Mouse (Mus musculus) heart, adult 2 months (tissue): ENCODE measurements around the gene Fam107b. TPM values are rescaled to one million over a fixed set of nuclear protein-coding genes. Genes with fewer than 3 reads are reported as not detected.
"Not testable (repeated sequence)": the region's sequence is repeated elsewhere in the genome, so short reads cannot be mapped to it uniquely, and the experiment has no call there.

Source experiments
- DNase-seq, 2 experiments: peaks; one replicate each; pipeline ENCODE4 v3.0.0; 2021
- H3K27ac ChIP-seq: fragments of 200-600 bp; 2 replicates; pipeline ENCODE4 v1.8.1; 2022
- H3K27me3 ChIP-seq: fragments of 200-500 bp; 2 replicates; pipeline ENCODE4 v1.6.1; 2012; ENCODE audit warnings: mild to moderate bottlenecking, low read length, inconsistent platforms, mixed read lengths; ENCODE audit not compliant: control insufficient read depth, insufficient read depth
- H3K36me3 ChIP-seq: fragments of 200-500 bp; 2 replicates; pipeline ENCODE4 v1.6.1; 2012; ENCODE audit warnings: low read length, inconsistent platforms; ENCODE audit not compliant: control insufficient read depth, insufficient read depth
- H3K4me1 ChIP-seq: fragments of 200-500 bp; 2 replicates; pipeline ENCODE4 v1.6.1; 2011; ENCODE audit warnings: low read length; ENCODE audit not compliant: control insufficient read depth, insufficient read depth
- H3K4me3 ChIP-seq: fragments of 200-600 bp; 2 replicates; pipeline ENCODE4 v1.8.1; 2022
- H3K79me2 ChIP-seq: fragments of 200-500 bp; replicated peaks from 2 replicates; pipeline ENCODE4 v1.6.1; 2012; ENCODE audit warnings: mild to moderate bottlenecking, inconsistent platforms, low read length, moderate library complexity, mixed read lengths; ENCODE audit not compliant: control insufficient read depth, insufficient read depth
- H3K9ac ChIP-seq: fragments of 200-500 bp; 2 replicates; pipeline ENCODE4 v1.6.1; 2012; ENCODE audit warnings: low read depth, mild to moderate bottlenecking, control low read depth, inconsistent platforms, low read length, mixed read lengths
- CTCF ChIP-seq: fragments of 200-600 bp; IDR thresholded peaks from 2 replicates; pipeline ENCODE4 v1.8.1; 2022; ENCODE audit warnings: antibody characterized with exemption, mild to moderate bottlenecking, moderate library complexity
- EP300 ChIP-seq: fragments of 200-500 bp; IDR thresholded peaks from 2 replicates; pipeline ENCODE4 v1.6.1; 2011; ENCODE audit warnings: low read depth, low read length, control low read depth; ENCODE audit not compliant: insufficient read depth
- POLR2A ChIP-seq: fragments of 200-500 bp; IDR thresholded peaks from 2 replicates; pipeline ENCODE4 v1.6.1; 2011; ENCODE audit warnings: mild to moderate bottlenecking, low read depth, low read length, control low read depth; ENCODE audit not compliant: insufficient read depth
- WGBS: fragments of 180-500 bp; shearing (Covaris S2); methylation state at CpG from one replicate; pipeline ENCODE4 v1.1.7; 2018; 5-methylcytosine and 5-hydroxymethylcytosine counted together
- intact Hi-C: fragments of 180-260 bp; cut with DNase I; formaldehyde crosslinking; loops from one replicate; pipeline ENCODE4 v1.15.1; 2025
- polyA plus RNA-seq: library from polyadenylated mRNA; depleted of rRNA; stranded (reverse); fragments of >200 nt; gene quantifications from 2 replicates; pipeline ENCODE4 v1.2.3, GENCODE M21; 2012
- total RNA-seq, 2 experiments: library from RNA; stranded (reverse); gene quantifications; 2 replicates each; pipeline ENCODE4 v1.2.3; 2021

Fam107b gene
- total and polyA plus RNA-seq, 3 experiments, result 3.2 to 10.1 (median 5.5) TPM

GRCm38 (mm10) chr2:3713682-3714361 is 143.5 kb downstream of the Fam107b start:
- 2% methylated on average over 38 of the region's 38 CpGs for WGBS
- peak overlapping the region; percentile 76 for H3K9ac ChIP-seq
- peak; percentile 47 to 62 for DNase-seq
- no peaks in the 10 kb centered on the region; the same call in 1 of the 2 replicates for H3K4me1 ChIP-seq
- H3K79me2 ChIP-seq, result 0 out of 2 replicates have a peak, but pooled peaks cover 2% of the 10 kb centered on the region
- peak overlapping the region; percentile 67 for H3K27ac ChIP-seq
- H3K36me3 ChIP-seq, result no peaks in the 10 kb centered on the region
- TF ChIP-seq EP300 (no peak), POLR2A (no peak), CTCF (no peak)
- intact Hi-C loops, result loop anchor here (5.0 kb wide), 1 partner anchor 53 kb away; no protein-coding TSS in a partner anchor
- no peaks in the 10 kb centered on the region for H3K27me3 ChIP-seq
- H3K4me3 ChIP-seq, result peak overlapping the region; percentile 84

- Histone ChIP-seq H3K9ac (no peak overlapping the region; the same call in 1 of the 2 replicates), H3K27ac (no peak overlapping the region), H3K36me3 (no peaks in the 10 kb centered on the region), H3K4me1 (no peaks in the 10 kb centered on the region; the same call in 1 of the 2 replicates), H3K27me3 (no peaks in the 10 kb centered on the region), H3K4me3 (no peak overlapping the region), H3K79me2 (0 out of 2 replicates have a peak, but pooled peaks cover 2% of the 10 kb centered on the region)
- WGBS, result 67% methylated on average over 1 of the region's 1 CpGs
- no peak for DNase-seq
- intact Hi-C loops, result loop anchor here (5.0 kb wide), 1 partner anchor 53 kb away; no protein-coding TSS in a partner anchor
- no peak for TF ChIP-seq EP300
- TF ChIP-seq POLR2A, result no peak
- no peak for TF ChIP-seq CTCF
These were observed 144.2 kb downstream of the Fam107b start for GRCm38 (mm10) chr2:3714511-3714910.

- Histone ChIP-seq H3K36me3 (no peaks in the 10 kb centered on the region), H3K4me3 (no peak overlapping the region), H3K79me2 (0 out of 2 replicates have a peak, but pooled peaks cover 2% of the 10 kb centered on the region), H3K9ac (no peak overlapping the region), H3K4me1 (no peaks in the 10 kb centered on the region; the same call in 1 of the 2 replicates), H3K27ac (peak overlapping the region; percentile 20; the same call in 1 of the 2 replicates), H3K27me3 (no peaks in the 10 kb centered on the region)
- no peak for DNase-seq
- TF ChIP-seq EP300 (no peak), POLR2A (no peak), CTCF (no peak)
- intact Hi-C loops, result no loop called here
- 37% methylated on average over 3 of the region's 3 CpGs for WGBS
These were observed 145.1 kb downstream of the Fam107b start for GRCm38 (mm10) chr2:3715424-3715823.

- Histone ChIP-seq H3K9ac (no peak overlapping the region), H3K4me1 (no peaks in the 10 kb centered on the region; the same call in 1 of the 2 replicates)
- WGBS, result 65% methylated on average over 5 of the region's 5 CpGs
These were observed 147.0 kb downstream of the Fam107b start for GRCm38 (mm10) chr2:3717268-3717667.

DNA sequence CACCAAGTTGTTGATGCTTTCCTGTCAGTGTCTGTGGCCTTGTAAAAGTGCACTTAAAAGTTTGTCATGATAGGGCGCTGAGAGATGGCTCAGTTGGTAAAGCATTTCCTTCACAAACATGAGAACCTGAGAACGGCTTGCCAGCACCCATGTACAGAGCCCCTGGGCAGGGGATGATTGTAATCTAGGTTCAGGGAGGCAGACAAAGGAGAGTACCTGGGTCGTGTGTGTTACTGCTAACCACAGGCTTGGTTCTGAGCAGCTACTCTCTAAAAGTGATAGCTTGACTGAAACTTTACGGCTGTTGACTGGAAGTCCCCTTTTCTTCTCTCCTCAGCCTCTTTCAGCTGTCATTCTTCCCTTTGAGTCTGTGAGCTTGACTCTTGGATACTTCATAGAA is 147.6 kb downstream of the Fam107b start:
- WGBS, result 74% methylated on average over 4 of the region's 4 CpGs
- DNase-seq, result no peak
- H3K9ac ChIP-seq, result no peak overlapping the region
- TF ChIP-seq CTCF (no peak), EP300 (no peak), POLR2A (no peak)
- H3K4me1 ChIP-seq, result no peaks in the 10 kb centered on the region; the same call in 1 of the 2 replicates
- no peak overlapping the region for H3K27ac ChIP-seq
- H3K4me3 ChIP-seq, result no peak overlapping the region
- H3K79me2 ChIP-seq, result peaks cover 2% of the 10 kb centered on the region; the same call in 1 of the 2 replicates
- no peaks in the 10 kb centered on the region for H3K27me3 ChIP-seq
- H3K36me3 ChIP-seq, result no peaks in the 10 kb centered on the region
- intact Hi-C loops, result no loop called here

More at GRCm38 (mm10) chr2:3717268-3717667, 147.0 kb downstream of the Fam107b start:
- Histone ChIP-seq H3K27ac (no peak overlapping the region), H3K27me3 (no peaks in the 10 kb centered on the region), H3K4me3 (no peak overlapping the region), H3K79me2 (peaks cover 2% of the 10 kb centered on the region; the same call in 1 of the 2 replicates), H3K36me3 (no peaks in the 10 kb centered on the region)
- DNase-seq, result no peak
- intact Hi-C loops, result no loop called here
- TF ChIP-seq EP300 (no peak), POLR2A (no peak), CTCF (no peak)

DNA sequence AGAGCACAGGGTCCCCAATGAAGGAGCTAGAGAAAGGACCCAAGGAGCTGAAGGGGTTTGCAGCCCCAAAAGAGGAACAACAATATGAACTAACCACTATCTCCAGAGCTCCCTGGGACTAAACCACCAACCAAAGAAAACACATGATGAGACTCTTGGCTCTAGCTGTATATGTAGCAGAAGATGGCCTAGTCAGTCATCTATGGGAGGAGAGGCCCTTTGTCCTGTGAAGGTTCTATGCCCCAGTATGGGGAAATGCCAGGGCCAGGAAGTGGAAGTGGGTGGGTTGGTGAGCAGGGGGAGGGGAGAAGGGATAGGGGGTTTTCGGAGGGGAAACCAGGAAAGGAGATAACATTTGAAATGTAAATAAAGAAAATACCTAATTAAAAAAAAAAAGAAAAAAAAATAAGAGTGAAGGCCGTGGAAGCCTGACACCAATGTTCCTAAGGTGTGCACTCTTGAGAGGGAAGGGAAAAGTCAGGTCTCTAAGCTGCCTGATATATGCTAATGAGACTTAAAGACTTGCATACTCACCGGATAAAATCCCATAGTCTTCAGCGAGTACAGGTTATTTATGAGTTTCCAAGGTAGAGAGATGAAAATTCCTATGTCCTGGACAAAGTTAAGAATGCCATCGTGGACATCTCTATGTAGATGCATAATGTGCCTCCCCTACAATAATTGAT is 149.3 kb downstream of the Fam107b start:
- H3K4me1 ChIP-seq, H3K36me3 ChIP-seq, intact Hi-C loops, H3K4me3 ChIP-seq, H3K27ac ChIP-seq, H3K79me2 ChIP-seq, DNase-seq, H3K9ac ChIP-seq, H3K27me3 ChIP-seq: not testable (repeated sequence)
- 77% methylated on average over 5 of the region's 5 CpGs for WGBS
